Mouse (Mus musculus) heart, embryonic 11.5 days (tissue): ENCODE measurements around the gene Pga5. TPM values are rescaled to one million over a fixed set of nuclear protein-coding genes. Genes with fewer than 3 reads are reported as not detected.

Experiments
- ATAC-seq: fragments of 200-750 bp; cut with Nextera tagmentation; replicated peaks from 2 replicates; pipeline ENCODE4 v1.8.0; 2017; ENCODE audit warnings: moderate library complexity; ENCODE audit not compliant: insufficient number of reproducible peaks, low FRiP score, low TSS enrichment
- H3K27ac ChIP-seq: fragments of 300-500 bp; sonication (generic); 2 replicates; pipeline ENCODE4 v1.5.1; 2014; ENCODE audit warnings: mild to moderate bottlenecking, low read depth, low read length
- H3K27me3 ChIP-seq: fragments of 300-500 bp; sonication (generic); 2 replicates; pipeline ENCODE4 v1.6.1; 2014; ENCODE audit warnings: mild to moderate bottlenecking, low read length, mixed read lengths; ENCODE audit not compliant: control insufficient read depth, insufficient read depth
- H3K36me3 ChIP-seq: fragments of 300-500 bp; sonication (generic); 2 replicates; pipeline ENCODE4 v1.6.1; 2014; ENCODE audit warnings: mild to moderate bottlenecking, low read length, moderate library complexity, mixed read lengths; ENCODE audit not compliant: control insufficient read depth, insufficient read depth
- H3K4me1 ChIP-seq: fragments of 300-500 bp; sonication (generic); 2 replicates; pipeline ENCODE4 v1.6.1; 2014; ENCODE audit warnings: low read length; ENCODE audit not compliant: control insufficient read depth, insufficient read depth
- H3K4me2 ChIP-seq: fragments of 300-500 bp; sonication (generic); 2 replicates; pipeline ENCODE4 v1.6.1; 2014; ENCODE audit warnings: mild to moderate bottlenecking, moderate library complexity
- H3K4me3 ChIP-seq: fragments of 300-500 bp; sonication (generic); 2 replicates; pipeline ENCODE4 v1.5.1; 2014; ENCODE audit warnings: low read depth, low read length
- H3K9ac ChIP-seq: fragments of 300-500 bp; sonication (generic); 2 replicates; pipeline ENCODE4 v1.6.1; 2014; ENCODE audit warnings: mild to moderate bottlenecking, low read depth, low read length, moderate library complexity
- H3K9me3 ChIP-seq: fragments of 300-500 bp; sonication (generic); replicated peaks from 2 replicates; pipeline ENCODE4 v1.6.1; 2016; ENCODE audit warnings: low read length; ENCODE audit not compliant: control insufficient read depth
- WGBS: fragments of 180-500 bp; shearing (Covaris S2); extraction: QIAGEN DNeasy Blood & Tissue Kit; methylation state at CpG from one replicate; pipeline ENCODE4 v1.1.7; 2014; ENCODE audit not compliant: insufficient replicate concordance; 5-methylcytosine and 5-hydroxymethylcytosine counted together
- polyA plus RNA-seq: library from polyadenylated mRNA; unstranded; fragments of >200 nt; fragmentation: Nextera tagmentation; extraction: Ambion mirVana; gene quantifications from 2 replicates; pipeline ENCODE4 v1.2.1, GENCODE M21; 2014

Gene Pga5
- polyA plus RNA-seq, 1 experiment from 2014 or later = not detected

DNA sequence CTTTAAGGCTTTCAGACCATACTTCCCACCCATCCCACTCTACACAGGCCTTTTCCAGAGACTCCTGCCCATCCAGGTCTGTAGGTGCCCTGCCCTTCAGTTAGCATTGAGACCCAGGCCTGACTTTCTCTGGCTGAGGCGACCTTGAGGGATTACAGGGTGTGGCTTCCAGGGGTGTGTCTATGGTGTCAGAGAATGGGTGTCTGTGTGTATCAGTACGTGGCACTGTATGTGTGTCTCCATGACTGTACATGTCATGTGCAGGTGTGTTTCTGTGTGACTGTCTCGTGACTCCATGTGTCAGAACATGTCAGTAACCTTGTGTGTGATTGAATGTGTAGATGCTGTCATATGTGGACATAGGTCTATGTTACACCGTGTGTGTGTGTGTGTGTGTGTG lies 6.6 kb downstream of the Pga5 start:
- H3K36me3 ChIP-seq = no peaks in the 10 kb centered on the region
- no peaks in the 10 kb centered on the region for H3K9me3 ChIP-seq
- no peak overlapping the region for H3K9ac ChIP-seq
- no peak for ATAC-seq
- H3K4me1 ChIP-seq = no peaks in the 10 kb centered on the region
- no peak overlapping the region for H3K4me3 ChIP-seq
- no peak overlapping the region for H3K27ac ChIP-seq
- no peak overlapping the region for H3K4me2 ChIP-seq
- H3K27me3 ChIP-seq = no peaks in the 10 kb centered on the region
- 86% methylated on average over 4 of the region's 4 CpGs for WGBS

DNA sequence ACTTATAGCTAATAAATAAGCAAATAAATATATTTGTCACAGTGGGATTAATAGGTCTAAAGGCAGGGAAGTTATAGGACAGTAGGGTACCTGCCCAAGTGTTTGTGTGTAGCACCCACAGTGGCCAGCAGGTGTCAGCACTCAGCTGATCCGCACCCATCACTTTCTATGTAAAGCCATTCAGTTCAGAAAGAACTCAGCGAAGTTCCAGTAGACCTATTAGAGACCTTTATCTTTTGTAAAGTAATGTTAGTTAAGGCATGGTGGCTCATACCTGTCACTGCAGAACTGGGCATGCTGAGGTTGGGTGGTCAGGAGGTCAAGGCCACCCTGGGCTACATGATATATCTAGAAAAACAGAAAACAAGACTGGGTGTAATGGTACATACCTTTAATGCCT lies 12.4 kb downstream of the Pga5 start:
- Histone ChIP-seq H3K27ac (no peak overlapping the region), H3K36me3 (no peaks in the 10 kb centered on the region), H3K9me3 (no peaks in the 10 kb centered on the region), H3K27me3 (no peaks in the 10 kb centered on the region), H3K4me3 (no peak overlapping the region), H3K4me2 (no peak overlapping the region), H3K9ac (no peak overlapping the region), H3K4me1 (no peaks in the 10 kb centered on the region)
- no peak for ATAC-seq
- WGBS = 17% methylated on average over 2 of the region's 2 CpGs

DNA sequence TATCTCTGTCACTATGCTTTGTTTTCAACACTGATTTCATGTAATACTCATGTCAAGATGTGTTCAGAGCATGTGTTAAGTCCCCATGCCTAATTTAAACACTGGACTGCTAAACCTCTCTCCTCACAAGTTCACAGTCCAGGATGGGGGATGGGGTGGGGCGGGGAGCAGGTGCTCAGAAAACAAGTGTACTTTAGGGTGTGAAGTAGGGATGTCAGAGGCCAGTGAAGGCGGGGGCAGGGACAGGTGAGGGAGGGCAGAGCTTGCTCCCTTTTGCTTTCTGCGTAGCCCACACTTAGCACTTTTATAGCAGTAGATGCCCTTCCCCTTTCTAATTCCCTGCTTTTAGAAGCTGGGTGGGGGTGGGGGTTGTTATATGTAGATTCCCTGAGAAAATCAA lies 12.8 kb downstream of the Pga5 start:
- no peak overlapping the region for H3K4me2 ChIP-seq
- no peaks in the 10 kb centered on the region for H3K9me3 ChIP-seq
- no peak for ATAC-seq
- no peak overlapping the region for H3K27ac ChIP-seq
- no peak overlapping the region for H3K9ac ChIP-seq
- H3K4me3 ChIP-seq = no peak overlapping the region
- no peaks in the 10 kb centered on the region for H3K27me3 ChIP-seq
- no peaks in the 10 kb centered on the region for H3K4me1 ChIP-seq
- 57% methylated on average over 3 of the region's 3 CpGs for WGBS
- H3K36me3 ChIP-seq = no peaks in the 10 kb centered on the region

DNA sequence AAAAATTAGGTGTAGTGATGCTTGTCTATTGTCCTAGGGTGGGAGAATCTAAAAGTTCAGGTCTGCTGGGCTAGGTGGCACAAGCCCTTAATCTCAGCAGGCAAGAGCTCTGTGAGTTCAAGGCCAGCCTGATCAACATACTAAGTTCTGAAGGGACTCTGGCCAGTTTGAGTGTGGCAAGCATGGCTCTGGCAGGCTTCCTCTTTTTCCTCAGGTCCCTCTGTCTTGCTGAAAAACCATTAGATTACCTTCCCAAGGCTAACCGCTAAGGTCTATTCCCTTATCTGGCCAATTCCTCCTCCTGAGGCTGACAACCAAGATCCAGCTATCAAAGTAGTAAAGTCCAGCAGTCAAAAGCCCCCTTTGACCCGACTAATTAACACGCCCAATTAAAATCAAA lies 15.2 kb downstream of the Pga5 start:
- peaks cover under 1% of the 10 kb centered on the region; the same call in 1 of the 2 replicates for H3K4me1 ChIP-seq
- peak overlapping the region; percentile 79 for H3K27ac ChIP-seq
- ATAC-seq = no peak
- 48% methylated on average over 3 of the region's 3 CpGs for WGBS
- no peak overlapping the region for H3K9ac ChIP-seq
- no peak overlapping the region for H3K4me2 ChIP-seq
- no peaks in the 10 kb centered on the region for H3K27me3 ChIP-seq
- no peak overlapping the region for H3K4me3 ChIP-seq
- no peaks in the 10 kb centered on the region for H3K36me3 ChIP-seq
- no peaks in the 10 kb centered on the region for H3K9me3 ChIP-seq

DNA sequence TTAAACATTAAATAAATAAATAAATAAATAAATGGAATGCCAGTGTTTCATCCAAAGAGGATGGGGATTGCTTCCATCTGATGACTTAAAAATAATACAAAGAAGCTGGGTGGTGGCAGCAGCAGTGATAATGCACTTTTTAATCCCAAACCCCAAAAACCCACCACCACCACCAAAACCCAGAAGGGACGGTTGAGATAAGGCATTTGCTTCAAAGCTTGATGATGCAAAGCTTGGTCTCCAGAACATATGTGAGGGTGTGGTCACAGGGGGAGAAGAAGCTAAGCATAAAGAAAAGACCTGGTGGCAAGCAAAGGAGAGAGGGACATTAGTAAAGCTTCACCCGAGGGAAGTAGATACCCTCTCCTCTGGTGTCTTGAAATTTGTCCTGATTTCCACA lies 16.0 kb downstream of the Pga5 start:
- ATAC-seq = peak; percentile 44
- 74% methylated on average over 2 of the region's 2 CpGs for WGBS

DNA sequence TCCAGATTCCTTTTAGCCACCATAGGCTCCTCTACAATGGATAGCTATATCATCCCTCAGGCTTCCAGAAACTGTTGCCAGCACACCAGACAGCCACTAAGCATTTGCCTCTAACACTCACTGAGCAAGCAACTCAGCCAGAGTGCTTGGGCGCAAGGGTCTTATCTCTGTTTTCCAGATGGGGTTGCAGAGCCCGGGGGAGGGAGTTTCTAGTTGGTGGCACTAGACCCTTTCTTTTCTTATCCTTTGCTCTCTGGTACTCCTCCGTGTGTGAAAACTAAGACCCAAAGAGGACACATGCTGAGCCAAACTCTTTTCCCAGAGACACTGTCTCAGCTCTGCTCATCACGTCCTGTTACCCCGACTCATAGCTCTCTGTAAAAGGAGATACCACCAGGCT lies 16.5 kb downstream of the Pga5 start:
- Histone ChIP-seq H3K4me1 (peaks cover 10% of the 10 kb centered on the region), H3K36me3 (no peaks in the 10 kb centered on the region), H3K27me3 (no peaks in the 10 kb centered on the region), H3K9ac (no peak overlapping the region), H3K27ac (peak overlapping the region; percentile 79), H3K4me3 (no peak overlapping the region), H3K4me2 (no peak overlapping the region), H3K9me3 (no peaks in the 10 kb centered on the region)
- peak; percentile 83 for ATAC-seq
- 33% methylated on average over 5 of the region's 5 CpGs for whole genome bisulfite sequencing

More for the DNA sequence above, 16.0 kb downstream of the Pga5 start:
- no peak overlapping the region for H3K9ac ChIP-seq
- no peaks in the 10 kb centered on the region for H3K36me3 ChIP-seq
- H3K27me3 ChIP-seq = no peaks in the 10 kb centered on the region
- peaks cover 6% of the 10 kb centered on the region for H3K4me1 ChIP-seq
- no peak overlapping the region for H3K4me3 ChIP-seq
- H3K27ac ChIP-seq = peak overlapping the region; percentile 79
- no peaks in the 10 kb centered on the region for H3K9me3 ChIP-seq
- no peak overlapping the region; the same call in 1 of the 2 replicates for H3K4me2 ChIP-seq

DNA sequence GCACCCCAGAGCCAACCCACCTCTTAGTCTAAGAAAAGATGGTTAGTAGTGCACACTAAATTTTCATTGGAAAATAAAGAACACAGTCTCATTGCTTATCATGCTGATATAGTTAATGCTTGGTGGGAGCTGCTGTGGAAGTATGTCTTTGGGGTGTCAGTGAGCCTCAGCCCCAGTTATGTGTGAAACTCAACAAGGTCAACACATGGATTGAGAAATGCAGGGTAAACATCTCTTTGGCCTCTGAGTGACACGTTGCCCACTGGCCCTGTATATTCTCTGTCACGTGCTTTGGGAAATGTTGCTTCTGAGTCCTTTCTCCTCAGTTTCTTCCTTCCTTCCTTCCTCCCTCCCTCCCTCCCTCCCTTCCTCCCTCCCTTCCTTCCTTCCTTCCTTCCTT lies 19.5 kb downstream of the Pga5 start:
- no peaks in the 10 kb centered on the region for H3K36me3 ChIP-seq
- no peak for ATAC-seq
- WGBS = 67% methylated on average over 2 of the region's 2 CpGs
- H3K4me3 ChIP-seq = no peak overlapping the region
- H3K27me3 ChIP-seq = no peaks in the 10 kb centered on the region
- H3K4me1 ChIP-seq = peaks cover 12% of the 10 kb centered on the region
- H3K4me2 ChIP-seq = no peak overlapping the region
- no peak overlapping the region for H3K9ac ChIP-seq
- H3K9me3 ChIP-seq = no peaks in the 10 kb centered on the region
- no peak overlapping the region for H3K27ac ChIP-seq

DNA sequence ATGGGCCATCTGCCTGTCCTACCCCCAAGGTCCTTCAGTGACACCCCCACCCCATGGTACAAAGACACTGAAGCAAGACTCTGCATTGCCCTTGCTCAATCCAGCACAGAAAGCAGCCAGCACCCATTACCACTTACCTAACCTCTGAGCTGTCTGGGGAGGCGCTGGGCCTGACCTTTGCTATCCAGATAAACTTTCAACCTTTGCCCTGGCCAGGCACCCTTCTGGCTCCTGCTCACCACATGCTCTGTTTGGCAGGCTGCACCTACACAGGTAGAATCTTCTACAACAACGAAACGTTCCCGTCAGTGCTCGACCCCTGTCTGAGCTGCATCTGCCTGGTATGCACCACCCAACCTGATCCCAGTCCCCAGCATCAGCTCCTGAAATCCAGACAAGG lies 20.1 kb downstream of the Pga5 start:
- no peak for ATAC-seq
- Histone ChIP-seq H3K36me3 (no peaks in the 10 kb centered on the region), H3K4me2 (no peak overlapping the region), H3K27ac (no peak overlapping the region), H3K4me1 (peaks cover 12% of the 10 kb centered on the region), H3K4me3 (no peak overlapping the region), H3K9ac (no peak overlapping the region), H3K9me3 (no peaks in the 10 kb centered on the region), H3K27me3 (no peaks in the 10 kb centered on the region)
- 64% methylated on average over 5 of the region's 5 CpGs for WGBS

DNA sequence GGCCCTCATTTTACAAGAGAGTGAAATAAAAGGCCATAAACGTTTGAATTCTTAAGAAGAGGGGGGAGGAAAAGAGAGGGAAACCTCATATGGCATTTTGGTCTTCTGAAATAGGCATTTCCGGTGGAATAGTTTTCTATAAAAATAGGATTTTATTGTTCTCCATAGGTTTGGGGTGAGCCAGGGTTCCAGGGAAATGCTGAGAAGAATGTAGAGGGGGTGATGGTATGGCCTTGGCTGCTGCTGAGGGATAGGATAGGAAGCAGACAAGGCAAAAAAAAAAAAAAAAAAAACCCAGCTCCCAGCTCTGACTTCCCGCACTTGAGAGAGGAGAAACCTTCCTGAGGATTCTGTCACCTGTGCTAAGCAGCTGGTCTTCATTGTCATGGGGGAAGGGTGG lies 21.8 kb downstream of the Pga5 start:
- H3K36me3 ChIP-seq = no peaks in the 10 kb centered on the region
- H3K4me1 ChIP-seq = peaks cover 12% of the 10 kb centered on the region
- WGBS = 55% methylated on average over 3 of the region's 3 CpGs
- ATAC-seq = no peak
- H3K9ac ChIP-seq = 0 out of 2 replicates have a peak overlapping the region, but pooled peaks have one; percentile 39
- no peak overlapping the region for H3K4me3 ChIP-seq
- H3K27me3 ChIP-seq = no peaks in the 10 kb centered on the region
- no peak overlapping the region for H3K27ac ChIP-seq
- no peak overlapping the region for H3K4me2 ChIP-seq
- H3K9me3 ChIP-seq = no peaks in the 10 kb centered on the region
